Mouse (Mus musculus) hindbrain, embryonic 14.5 days (tissue): Measurements from ENCODE around the gene Lrig1. TPM values are rescaled to one million over a fixed set of nuclear protein-coding genes. Genes with fewer than 3 reads are reported as not detected.

ENCODE experiments used
- ATAC-seq: fragments of 200-750 bp; cut with Nextera tagmentation; 2 replicates; pipeline ENCODE4 v1.8.0; 2017; ENCODE audit warnings: moderate number of reproducible peaks, mild to moderate bottlenecking, moderate TSS enrichment, moderate library complexity; ENCODE audit not compliant: low FRiP score
- DNase-seq: peaks from one replicate; pipeline ENCODE4 v3.0.0-alpha.2; 2015; ENCODE audit warnings: low spot score
- H3K27ac ChIP-seq: fragments of 300-500 bp; sonication (generic); 2 replicates; pipeline ENCODE4 v1.5.1; 2014; ENCODE audit warnings: mild to moderate bottlenecking, moderate library complexity
- H3K27me3 ChIP-seq: fragments of 300-500 bp; sonication (generic); 2 replicates; pipeline ENCODE4 v1.6.1; 2014; ENCODE audit warnings: mild to moderate bottlenecking, low read length, mixed read lengths; ENCODE audit not compliant: control insufficient read depth, insufficient read depth
- H3K36me3 ChIP-seq: fragments of 300-500 bp; sonication (generic); replicated peaks from 2 replicates; pipeline ENCODE4 v1.6.1; 2014; ENCODE audit not compliant: control insufficient read depth, insufficient read depth
- H3K4me1 ChIP-seq: fragments of 300-500 bp; sonication (generic); replicated peaks from 2 replicates; pipeline ENCODE4 v1.6.1; 2014; ENCODE audit warnings: antibody characterized with exemption, low read length, mixed read lengths; ENCODE audit not compliant: control insufficient read depth, insufficient read depth
- H3K4me2 ChIP-seq: fragments of 300-500 bp; sonication (generic); replicated peaks from 2 replicates; pipeline ENCODE4 v1.6.1; 2014; ENCODE audit warnings: mild to moderate bottlenecking, moderate library complexity
- H3K4me3 ChIP-seq: fragments of 300-500 bp; sonication (generic); replicated peaks from 2 replicates; pipeline ENCODE4 v1.5.1; 2014; ENCODE audit warnings: mild to moderate bottlenecking, low read length
- H3K9ac ChIP-seq: fragments of 300-500 bp; sonication (generic); 2 replicates; pipeline ENCODE4 v1.6.1; 2014
- H3K9me3 ChIP-seq: fragments of 300-500 bp; sonication (generic); 2 replicates; pipeline ENCODE4 v1.6.1; 2016; ENCODE audit warnings: low read length; ENCODE audit not compliant: control insufficient read depth
- WGBS: fragments of 180-500 bp; shearing (Covaris S2); extraction: QIAGEN DNeasy Blood & Tissue Kit; methylation state at CpG from one replicate; pipeline ENCODE4 v1.1.7; 2014; 5-methylcytosine and 5-hydroxymethylcytosine counted together
- polyA plus RNA-seq: library from polyadenylated mRNA; unstranded; fragments of >200 nt; fragmentation: Nextera tagmentation; extraction: Ambion mirVana; gene quantifications from 2 replicates; pipeline ENCODE4 v1.2.1, GENCODE M21; 2014

Lrig1 gene
- polyA plus RNA-seq, 1 experiment from 2014 or later, result 22.3 TPM

DNA sequence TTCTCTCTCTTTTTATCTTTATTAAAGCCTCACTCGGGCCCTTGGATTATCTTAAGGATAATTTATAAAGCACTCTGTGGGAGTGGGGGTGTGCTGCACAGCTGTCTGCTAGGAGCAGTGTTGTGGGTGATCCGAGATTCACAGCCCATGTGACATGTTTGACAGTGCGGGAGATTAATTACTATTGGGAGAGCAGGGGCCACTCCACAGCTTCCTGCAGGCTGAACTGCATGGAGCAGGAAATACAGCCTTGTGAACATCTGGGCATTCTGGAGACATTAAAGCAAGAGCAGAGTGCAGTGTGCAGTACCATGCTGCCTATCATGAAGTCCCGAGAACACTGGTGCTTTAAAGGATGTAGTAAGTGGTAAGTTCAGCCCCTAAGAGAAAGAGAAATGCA, 107.2 kb downstream of the Lrig1 start:
- Histone ChIP-seq H3K27me3 (no peaks in the 10 kb centered on the region), H3K4me1 (peaks cover 25% of the 10 kb centered on the region), H3K36me3 (no peaks in the 10 kb centered on the region), H3K27ac (peak overlapping the region; percentile 38; the same call in 1 of the 2 replicates), H3K4me2 (peak overlapping the region; percentile 19; the same call in 1 of the 2 replicates), H3K9me3 (no peaks in the 10 kb centered on the region), H3K4me3 (no peak overlapping the region), H3K9ac (peak overlapping the region; percentile 24; the same call in 1 of the 2 replicates)
- WGBS, result 21% methylated on average over 4 of the region's 4 CpGs
- peak; percentile 48; the same call in 1 of the 2 replicates for ATAC-seq
- no peak for DNase-seq

DNA sequence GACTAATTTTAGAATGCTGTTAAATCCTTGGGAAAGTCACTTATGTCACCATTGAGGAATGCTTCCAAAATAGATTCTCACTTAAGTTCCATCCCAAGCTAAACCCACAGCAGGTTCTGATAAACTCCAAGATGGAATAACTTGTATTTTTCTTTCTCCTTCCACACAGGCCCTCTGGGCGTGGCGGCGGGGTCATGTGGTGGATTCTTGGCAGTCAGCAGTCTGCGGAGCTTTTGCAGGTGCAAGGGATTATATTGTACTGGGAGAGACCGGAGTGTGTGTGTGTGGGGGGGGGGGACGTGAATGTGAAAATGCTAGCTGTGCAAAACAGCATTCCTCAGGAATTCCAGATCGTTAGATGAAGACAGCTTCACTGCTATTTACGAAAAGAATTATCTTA, 107.7 kb downstream of the Lrig1 start:
- H3K36me3 ChIP-seq, result no peaks in the 10 kb centered on the region
- H3K4me2 ChIP-seq, result peak overlapping the region; percentile 19; the same call in 1 of the 2 replicates
- WGBS, result 39% methylated on average over 8 of the region's 8 CpGs
- H3K27me3 ChIP-seq, result no peaks in the 10 kb centered on the region
- peak overlapping the region; percentile 38; the same call in 1 of the 2 replicates for H3K27ac ChIP-seq
- DNase-seq (no peak), ATAC-seq (no peak)
- peak overlapping the region; percentile 24; the same call in 1 of the 2 replicates for H3K9ac ChIP-seq
- no peak overlapping the region for H3K4me3 ChIP-seq
- H3K9me3 ChIP-seq, result no peaks in the 10 kb centered on the region
- peaks cover 25% of the 10 kb centered on the region for H3K4me1 ChIP-seq

- no peak for DNase-seq
Measured at GRCm38 (mm10) chr6:94588365-94588764, 111.6 kb downstream of the Lrig1 start.

DNA sequence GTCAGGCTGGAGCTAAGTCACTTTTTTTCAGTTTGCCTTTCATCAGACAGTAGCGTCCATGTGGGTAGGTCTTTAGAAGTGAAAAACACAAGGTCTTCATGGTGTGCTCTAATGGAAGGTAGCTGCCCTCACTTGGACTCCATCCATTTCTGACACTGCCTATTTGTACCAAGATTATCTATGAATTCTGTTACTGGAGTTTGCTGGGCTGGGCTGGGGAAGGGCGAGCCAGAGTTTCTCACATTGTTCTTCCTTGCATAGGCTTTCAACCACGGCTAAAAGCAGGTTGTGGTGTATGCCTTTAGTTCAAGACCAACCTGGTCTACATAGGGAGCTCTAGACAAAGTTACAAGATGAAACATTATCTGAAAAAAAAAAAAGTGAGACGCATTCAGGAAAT, 115.0 kb downstream of the Lrig1 start:
- H3K36me3 ChIP-seq, result no peaks in the 10 kb centered on the region
- no peak for DNase-seq
- 87% methylated on average over 4 of the region's 4 CpGs for WGBS
- no peak overlapping the region for H3K27ac ChIP-seq
- H3K4me2 ChIP-seq, result no peak overlapping the region
- ATAC-seq, result no peak
- H3K4me1 ChIP-seq, result no peaks in the 10 kb centered on the region
- no peak overlapping the region for H3K4me3 ChIP-seq
- H3K27me3 ChIP-seq, result no peaks in the 10 kb centered on the region
- no peak overlapping the region for H3K9ac ChIP-seq
- H3K9me3 ChIP-seq, result no peaks in the 10 kb centered on the region

More at GRCm38 (mm10) chr6:94588365-94588764, 111.6 kb downstream of the Lrig1 start:
- H3K4me2 ChIP-seq, result no peak overlapping the region
- no peaks in the 10 kb centered on the region for H3K27me3 ChIP-seq
- peaks cover 12% of the 10 kb centered on the region for H3K4me1 ChIP-seq
- H3K9me3 ChIP-seq, result no peaks in the 10 kb centered on the region
- WGBS, result 83% methylated on average over 4 of the region's 4 CpGs
- no peak overlapping the region for H3K27ac ChIP-seq
- no peak overlapping the region for H3K4me3 ChIP-seq
- ATAC-seq, result no peak
- no peaks in the 10 kb centered on the region for H3K36me3 ChIP-seq
- H3K9ac ChIP-seq, result no peak overlapping the region

DNA sequence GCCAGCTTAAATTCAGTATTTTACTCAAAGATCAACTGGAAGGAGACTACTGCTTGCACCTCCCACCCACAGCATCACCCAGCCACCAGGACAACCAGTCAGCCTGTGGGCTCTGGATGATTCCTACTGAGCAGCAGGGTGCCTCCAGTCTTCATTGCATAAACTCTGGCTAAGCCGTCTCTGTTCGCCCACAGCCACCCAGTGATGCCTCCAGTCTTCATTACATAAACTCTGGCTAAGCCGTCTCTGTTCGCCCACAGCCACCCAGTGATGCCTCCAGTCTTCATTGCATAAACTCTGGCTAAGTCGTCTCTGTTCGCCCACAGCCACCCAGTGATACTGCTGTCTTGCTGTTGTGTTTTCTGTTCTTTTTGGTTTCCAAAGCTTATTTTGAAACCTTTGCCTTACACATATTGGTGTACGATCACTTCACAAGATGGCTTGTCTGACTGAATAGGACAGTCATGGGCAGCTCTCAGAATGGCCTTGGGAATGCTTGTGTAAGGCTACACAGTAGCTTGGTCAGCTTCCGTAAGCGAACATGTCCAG, 115.7 kb downstream of the Lrig1 start:
- Histone ChIP-seq H3K9ac (no peak overlapping the region), H3K4me2 (no peak overlapping the region), H3K4me3 (no peak overlapping the region), H3K4me1 (no peaks in the 10 kb centered on the region), H3K27me3 (no peaks in the 10 kb centered on the region), H3K36me3 (no peaks in the 10 kb centered on the region), H3K9me3 (no peaks in the 10 kb centered on the region), H3K27ac (no peak overlapping the region)
- DNase-seq (no peak), ATAC-seq (no peak)
- 94% methylated on average over 9 of the region's 9 CpGs for WGBS

DNA sequence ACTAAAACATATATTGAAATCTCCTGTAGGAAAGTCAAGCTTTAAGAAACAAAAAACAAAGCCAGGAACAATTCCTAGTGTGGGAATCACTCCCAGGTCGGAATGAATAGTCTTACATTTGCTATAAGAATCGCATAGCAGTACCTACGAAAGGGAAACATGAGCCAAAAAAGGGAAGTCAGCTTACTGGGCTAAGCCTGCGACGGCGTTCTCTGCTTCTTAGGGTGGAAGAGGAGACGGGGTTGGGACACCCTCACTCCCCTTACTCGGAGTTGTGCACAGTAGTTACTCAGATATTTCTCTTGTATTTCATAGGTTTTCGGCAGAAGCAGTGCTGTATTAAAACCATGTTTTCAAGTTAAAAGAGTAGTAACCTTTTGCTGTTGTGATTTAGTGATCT, 117.9 kb downstream of the Lrig1 start:
- H3K4me2 ChIP-seq, result no peak overlapping the region
- H3K36me3 ChIP-seq, result no peaks in the 10 kb centered on the region
- H3K4me1 ChIP-seq, result 0 out of 2 replicates have a peak, but pooled peaks cover 2% of the 10 kb centered on the region
- ATAC-seq (no peak), DNase-seq (no peak)
- WGBS, result 91% methylated on average over 9 of the region's 9 CpGs
- H3K27me3 ChIP-seq, result no peaks in the 10 kb centered on the region
- H3K27ac ChIP-seq, result no peak overlapping the region
- no peak overlapping the region for H3K9ac ChIP-seq
- H3K9me3 ChIP-seq, result no peaks in the 10 kb centered on the region
- H3K4me3 ChIP-seq, result no peak overlapping the region

GRCm38 (mm10) chr6:94577991-94578390, 122.0 kb downstream of the Lrig1 start:
- Histone ChIP-seq H3K27me3 (no peaks in the 10 kb centered on the region), H3K9me3 (no peaks in the 10 kb centered on the region), H3K4me1 (0 out of 2 replicates have a peak, but pooled peaks cover 2% of the 10 kb centered on the region), H3K27ac (peak overlapping the region; percentile 62), H3K4me3 (no peak overlapping the region), H3K36me3 (no peaks in the 10 kb centered on the region), H3K4me2 (no peak overlapping the region), H3K9ac (no peak overlapping the region)
- DNase-seq (peak; percentile 48), ATAC-seq (peak; percentile 80; the same call in 1 of the 2 replicates)
- 10% methylated on average over 8 of the region's 8 CpGs for WGBS

DNA sequence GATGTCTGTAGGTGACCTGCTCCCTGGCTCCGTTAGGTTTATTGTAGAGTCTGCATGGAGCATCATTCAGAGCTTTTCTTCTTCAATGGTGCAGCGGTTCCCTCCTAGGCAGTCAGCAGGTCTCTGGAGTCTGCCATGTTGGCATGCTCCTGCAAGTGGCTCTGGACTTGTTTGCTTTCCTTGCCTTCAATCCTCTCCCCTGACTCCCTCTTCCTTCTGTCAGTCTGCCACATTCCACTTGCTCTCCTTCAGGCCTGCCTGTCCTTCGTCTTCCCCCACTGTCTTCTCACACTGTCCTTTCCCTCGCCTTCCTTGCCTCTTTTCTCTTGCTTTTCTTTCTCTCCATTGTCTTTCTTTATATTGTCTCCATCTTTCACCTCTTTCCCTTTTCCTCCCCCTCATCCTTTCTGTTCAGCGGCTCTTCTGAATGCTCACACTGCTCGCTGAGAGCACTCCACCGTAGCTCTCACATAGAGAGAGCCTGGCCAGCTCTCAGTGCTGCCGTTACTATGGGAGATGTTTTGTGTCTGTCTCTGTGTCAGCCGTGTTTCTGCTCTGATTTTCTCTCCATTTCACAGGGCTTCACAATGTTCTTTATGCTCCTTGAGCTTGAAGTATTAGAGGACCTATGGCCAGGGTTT, 124.3 kb downstream of the Lrig1 start:
- Histone ChIP-seq H3K4me1 (0 out of 2 replicates have a peak, but pooled peaks cover 2% of the 10 kb centered on the region), H3K4me2 (no peak overlapping the region), H3K27me3 (no peaks in the 10 kb centered on the region), H3K9ac (no peak overlapping the region), H3K4me3 (no peak overlapping the region), H3K27ac (peak overlapping the region; percentile 7), H3K36me3 (no peaks in the 10 kb centered on the region), H3K9me3 (no peaks in the 10 kb centered on the region)
- ATAC-seq (no peak), DNase-seq (no peak)
- WGBS, result 24% methylated on average over 9 of the region's 9 CpGs

- ATAC-seq (no peak), DNase-seq (no peak)
- H3K9ac ChIP-seq, result no peak overlapping the region
- no peaks in the 10 kb centered on the region for H3K36me3 ChIP-seq
- H3K27ac ChIP-seq, result no peak overlapping the region
- H3K9me3 ChIP-seq, result no peaks in the 10 kb centered on the region
- WGBS, result 92% methylated on average over 2 of the region's 2 CpGs
- no peaks in the 10 kb centered on the region for H3K27me3 ChIP-seq
- H3K4me3 ChIP-seq, result no peak overlapping the region
- no peaks in the 10 kb centered on the region for H3K4me1 ChIP-seq
- H3K4me2 ChIP-seq, result no peak overlapping the region
Measured at GRCm38 (mm10) chr6:94568040-94568439, 131.9 kb downstream of the Lrig1 start.
